In the genomic region with DNA sequence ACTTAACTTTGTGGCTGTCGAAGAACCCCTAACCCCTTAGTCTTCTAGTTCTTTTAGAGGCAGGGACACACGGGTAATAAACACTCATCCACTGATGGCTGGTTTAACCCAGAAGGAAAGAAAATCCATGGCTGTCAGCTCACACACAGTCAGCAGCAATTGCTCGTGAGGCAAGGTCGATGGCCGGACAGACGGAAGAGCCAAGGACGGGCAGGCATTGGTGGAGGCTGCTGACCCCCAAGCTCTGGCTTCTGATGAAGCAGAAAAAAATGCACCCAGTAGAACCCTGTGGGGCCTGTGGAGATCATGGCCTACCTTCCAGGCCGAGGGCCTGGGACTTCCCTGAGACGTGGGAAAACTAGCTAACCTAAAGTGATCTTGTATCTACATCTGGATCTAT, we compare ENCODE assay signal across 12 mouse cellular contexts.
"Had no signal": no experiment of that assay in that cellular context is flagged by ENCODE, and none has a peak within 500 bp of the region (broad histone marks: within the 10 kb centered on the region; RNA-seq: fewer than 3 reads in every experiment).

No protein-coding gene starts in this region.

- H3K27me3 ChIP-seq: midbrain, embryonic 13.5 days; midbrain, embryonic 15.5 days; neural tube, embryonic 12.5 days had no signal

- H3K9ac ChIP-seq: lung, embryonic 14.5 days; midbrain, embryonic 13.5 days; midbrain, embryonic 15.5 days; neural tube, embryonic 12.5 days had no signal

- H3K9me3 ChIP-seq: midbrain, embryonic 15.5 days had no signal

- DNase-seq: lung, adult 18-20 months; lung, embryonic 14.5 days; lung, postnatal 10 days; lung, postnatal 4 days; right cerebral cortex, postnatal 14 days; thymus, adult 18-20 months; thymus, postnatal 14 days; thymus, postnatal 36 days had no signal

- ATAC-seq: midbrain, embryonic 13.5 days; midbrain, embryonic 15.5 days had no signal

- H3K27ac ChIP-seq: midbrain, embryonic 10.5 days; midbrain, embryonic 13.5 days; midbrain, embryonic 15.5 days; neural tube, embryonic 12.5 days had no signal

- H3K36me3 ChIP-seq: midbrain, embryonic 10.5 days; midbrain, embryonic 13.5 days; midbrain, embryonic 15.5 days; neural tube, embryonic 12.5 days had no signal

- H3K4me1 ChIP-seq: midbrain, embryonic 10.5 days; midbrain, embryonic 13.5 days; midbrain, embryonic 15.5 days; neural tube, embryonic 12.5 days had no signal

- H3K4me3 ChIP-seq: midbrain, embryonic 10.5 days; midbrain, embryonic 13.5 days; midbrain, embryonic 15.5 days; neural tube, embryonic 12.5 days had no signal

- H3K4me2 ChIP-seq: lung, embryonic 14.5 days; midbrain, embryonic 13.5 days; midbrain, embryonic 15.5 days; neural tube, embryonic 12.5 days had no signal
